Mouse (Mus musculus): ENCODE results near the gene Diablo. TPM values are rescaled to one million over a fixed set of nuclear protein-coding genes. Genes with fewer than 3 reads are reported as not detected.

Diablo gene
- total RNA-seq, 4 experiments from 2014 or later: 29.8 to 34.4 (median 31.1) TPM

DNA sequence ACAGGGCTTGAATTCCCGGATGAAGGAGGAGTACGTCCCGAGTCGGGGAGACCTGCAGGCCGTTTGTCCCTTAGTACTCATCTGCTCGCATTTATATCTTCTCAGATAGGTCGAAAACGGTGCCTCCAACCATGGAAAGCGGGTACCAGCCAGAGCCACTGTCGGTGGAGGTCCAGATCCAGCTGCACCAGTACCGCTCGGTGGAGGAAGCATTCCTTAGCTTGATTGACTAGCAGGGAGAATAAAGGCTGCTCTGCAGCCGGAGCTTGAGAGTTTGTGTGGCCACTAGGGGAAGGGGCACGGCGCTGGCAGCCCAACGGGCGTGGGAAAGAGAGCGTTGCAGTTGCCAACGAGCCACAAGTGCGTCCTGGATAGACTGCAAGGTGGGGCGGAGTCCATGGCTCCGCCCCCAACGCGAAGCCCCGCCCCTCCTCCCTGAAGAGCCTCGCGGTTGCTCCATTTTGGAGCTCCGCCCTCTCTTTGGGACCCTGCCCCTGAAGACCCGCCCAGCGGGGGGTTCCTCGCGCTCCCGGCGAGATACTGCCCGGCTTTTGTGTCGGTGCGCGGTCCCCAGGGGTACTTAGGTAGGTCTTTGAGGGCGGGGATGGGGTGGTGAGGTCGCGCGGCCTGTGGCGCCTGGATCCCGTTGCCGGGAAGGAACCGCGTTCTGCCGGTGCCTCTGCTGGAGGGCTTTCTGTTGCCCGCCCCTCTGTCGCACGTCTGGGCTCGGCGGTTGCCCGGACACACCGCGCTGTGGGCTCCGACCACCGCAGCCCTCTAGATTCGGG is 15.8 kb downstream of the Diablo start:
- peak; percentile 62 to 68 for DNase-seq (ENCODE audit: low spot score in 2 of 2)

DNA sequence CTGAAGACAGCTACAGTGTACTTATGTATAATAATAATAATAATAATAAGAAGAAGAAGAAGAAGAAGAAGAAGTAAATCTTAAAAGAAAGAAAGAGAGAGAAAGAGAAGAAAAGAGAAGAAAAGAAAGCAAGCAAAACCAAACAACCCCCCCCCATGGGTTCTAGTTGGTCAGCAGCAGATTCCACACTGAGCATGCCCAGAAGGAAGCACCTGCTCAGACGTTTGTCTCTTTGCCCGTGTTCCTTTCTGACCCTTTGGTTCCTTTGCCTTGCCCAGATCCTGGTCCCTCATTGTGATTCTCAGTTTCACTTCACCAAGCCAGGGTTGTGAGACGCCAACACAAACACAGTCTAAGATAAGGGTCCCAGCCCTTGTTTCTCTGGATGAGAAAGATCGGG is 22.0 kb downstream of the Diablo start:
- DNase-seq (ENCODE audit: low spot score in 2 of 2): no peak

DNA sequence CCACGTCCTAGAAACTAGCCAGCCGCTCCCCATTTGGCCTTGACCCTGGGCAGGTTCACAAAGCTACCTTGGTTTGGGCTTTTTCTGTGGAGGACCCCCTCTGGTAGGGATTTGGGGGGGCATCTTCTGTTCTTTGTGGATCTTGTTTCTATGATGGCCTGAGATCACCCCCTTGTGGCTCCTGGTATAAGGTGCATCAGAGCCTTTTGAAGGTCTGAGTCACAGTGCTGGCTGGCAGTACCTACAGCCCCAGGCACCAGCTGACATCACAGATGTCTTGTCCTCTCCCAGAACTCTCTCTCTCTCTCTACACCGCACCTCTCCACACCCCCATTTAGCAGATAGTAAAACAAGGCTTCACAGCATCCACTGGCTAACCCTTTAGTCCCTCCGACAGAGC is 24.3 kb downstream of the Diablo start:
- peak; percentile 48 to 63 for DNase-seq (ENCODE audit: low spot score in 2 of 2)

DNA sequence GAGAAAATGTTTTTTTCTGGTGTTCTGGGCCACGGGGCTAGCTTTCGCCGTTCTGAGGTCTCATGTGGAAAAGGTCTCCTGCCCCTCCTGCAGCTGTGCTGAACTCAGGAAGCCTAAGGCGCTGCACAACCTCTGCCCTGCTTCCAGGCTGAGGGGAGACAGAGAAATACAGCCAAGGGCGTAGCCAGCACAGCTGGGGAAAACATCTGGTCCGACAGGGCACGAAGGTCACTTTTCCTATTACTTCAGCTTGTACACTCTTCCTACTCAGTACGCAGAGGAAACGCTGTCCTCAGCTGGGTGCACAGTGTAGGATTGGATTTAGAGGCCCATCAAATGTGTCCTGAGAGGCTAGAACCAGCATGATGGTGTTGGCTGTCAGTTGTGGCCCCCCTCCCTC is 34.0 kb downstream of the Diablo start:
- no peak for DNase-seq (ENCODE audit: low spot score in 2 of 2)

DNA sequence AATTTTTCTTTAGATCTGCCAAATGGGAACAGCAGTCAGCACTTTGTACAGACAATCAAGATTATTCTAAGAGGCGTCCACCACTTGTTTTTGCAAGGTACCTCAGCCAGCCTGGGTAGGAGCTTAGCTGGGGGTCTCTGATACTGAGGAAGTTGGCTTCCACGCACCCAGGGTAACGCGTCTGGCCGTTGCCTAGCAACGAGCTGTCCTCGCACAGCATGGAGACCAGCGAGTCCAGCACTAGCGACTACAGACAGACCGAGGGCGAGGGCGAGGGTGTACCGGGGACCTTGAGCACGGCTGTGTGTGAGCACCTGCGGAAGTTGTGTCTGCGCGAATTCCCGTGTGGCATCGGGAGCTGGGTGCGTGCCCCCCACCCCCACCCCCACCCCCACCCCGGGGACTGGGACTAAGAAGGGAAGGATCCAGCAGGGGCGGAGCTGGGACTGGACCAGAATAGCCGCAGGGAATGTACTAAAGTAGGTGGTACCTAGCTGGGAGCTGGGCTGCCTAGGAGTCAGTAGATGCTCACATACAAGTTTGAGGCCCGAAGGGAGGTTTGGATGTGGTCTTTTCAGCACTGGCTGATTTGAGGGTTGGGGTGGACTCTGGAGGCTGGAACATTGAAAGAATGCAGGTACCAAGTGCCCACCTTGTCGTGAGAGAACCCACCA is 34.7 kb downstream of the Diablo start, which contains the start of the genes Lrrc43 and Il31:
Gene Lrrc43 (plus strand): TSS at position 194 of the 674 bp plus-strand sequence.
Gene Il31 (minus strand): TSS at position 378 of the 674 bp plus-strand sequence.
- no peak for DNase-seq (ENCODE audit: low spot score in 2 of 2)

DNA sequence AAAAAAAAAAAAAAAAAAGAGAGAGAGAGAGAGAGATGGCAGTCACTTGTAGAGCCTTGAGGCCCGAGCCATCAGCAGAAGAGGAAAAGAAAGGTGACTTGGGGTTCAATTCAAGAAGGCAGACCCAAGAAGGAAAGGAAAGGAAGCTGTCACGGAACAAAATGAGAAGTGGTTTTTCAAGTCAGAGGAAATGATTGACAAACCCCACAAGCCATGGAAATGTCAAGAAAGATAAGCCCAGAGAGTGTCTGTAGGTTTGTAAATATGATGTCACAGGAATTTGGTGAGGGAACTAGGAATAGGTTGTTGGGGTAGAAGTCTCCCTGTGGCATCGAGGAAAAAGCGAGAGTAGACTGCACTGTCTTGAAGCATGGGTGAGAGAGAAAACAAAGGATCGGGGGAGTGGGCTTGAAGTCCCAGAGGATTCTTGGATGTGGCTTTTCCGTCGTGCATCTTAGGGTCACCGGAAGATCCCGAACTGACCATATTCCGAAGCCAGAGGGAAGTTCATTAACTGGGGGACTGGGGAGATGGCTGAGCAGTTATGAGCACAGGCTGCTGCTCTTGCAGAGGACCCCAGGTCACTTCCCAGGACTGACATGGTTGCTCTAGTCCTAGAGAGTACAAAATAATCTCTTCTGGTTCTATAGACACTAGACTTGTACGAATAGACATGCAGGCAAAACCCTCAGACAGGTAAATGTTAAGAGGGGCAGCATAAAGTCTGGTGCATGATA is 36.1 kb downstream of the Diablo start:
- no peak for DNase-seq (ENCODE audit: low spot score in 2 of 2)

DNA sequence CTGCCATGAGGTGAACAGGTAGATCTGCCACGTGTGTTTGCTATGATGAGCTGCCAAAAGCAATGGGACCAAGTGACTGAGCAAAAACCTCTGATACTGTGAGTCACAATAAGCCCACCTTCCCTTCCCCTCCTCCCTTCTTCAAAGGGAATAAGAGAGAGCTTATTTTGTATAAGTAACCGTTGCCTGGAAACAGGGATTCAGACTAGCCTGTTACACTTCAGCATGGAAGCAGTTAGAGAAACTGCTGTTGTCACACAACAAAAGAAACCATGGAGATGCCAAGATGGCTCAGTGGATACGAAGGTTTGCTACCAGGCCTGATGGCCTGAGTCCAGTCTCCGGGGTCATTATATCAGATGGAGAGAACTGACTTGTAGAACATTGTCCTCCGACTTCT is 50.2 kb downstream of the Diablo start:
- no peak for DNase-seq (ENCODE audit: low spot score in 2 of 2)

DNA sequence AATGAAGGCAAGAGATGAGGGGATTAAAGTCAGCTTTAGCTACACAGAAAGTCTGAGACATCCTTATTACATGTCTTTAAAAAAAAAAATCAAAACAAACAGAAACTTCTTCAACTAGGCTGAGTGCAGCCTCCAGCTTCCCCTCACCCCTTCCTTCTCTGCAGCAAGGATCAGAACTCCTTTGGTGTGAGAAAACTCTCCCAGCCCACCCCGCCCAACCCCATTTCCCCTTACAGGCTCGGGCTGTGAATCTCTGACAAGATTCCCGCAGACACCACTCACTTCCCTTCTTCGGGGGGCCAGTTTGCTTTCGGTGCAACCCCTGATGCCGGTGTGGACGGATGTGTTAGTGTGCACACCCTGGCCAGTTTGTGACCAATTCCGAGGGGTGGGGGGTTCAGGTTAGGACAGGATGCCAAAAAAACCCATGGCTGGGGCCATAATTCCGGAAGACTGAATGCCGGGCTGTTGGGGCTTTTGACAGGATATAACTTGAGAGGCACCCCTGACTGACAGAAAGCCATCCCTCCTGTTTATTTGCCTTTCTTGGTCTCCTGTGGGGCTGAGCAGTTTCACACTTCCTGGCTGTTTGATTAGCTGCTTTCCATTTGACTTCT is 53.1 kb downstream of the Diablo start:
- no peak for DNase-seq (ENCODE audit: low spot score in 2 of 2)

DNA sequence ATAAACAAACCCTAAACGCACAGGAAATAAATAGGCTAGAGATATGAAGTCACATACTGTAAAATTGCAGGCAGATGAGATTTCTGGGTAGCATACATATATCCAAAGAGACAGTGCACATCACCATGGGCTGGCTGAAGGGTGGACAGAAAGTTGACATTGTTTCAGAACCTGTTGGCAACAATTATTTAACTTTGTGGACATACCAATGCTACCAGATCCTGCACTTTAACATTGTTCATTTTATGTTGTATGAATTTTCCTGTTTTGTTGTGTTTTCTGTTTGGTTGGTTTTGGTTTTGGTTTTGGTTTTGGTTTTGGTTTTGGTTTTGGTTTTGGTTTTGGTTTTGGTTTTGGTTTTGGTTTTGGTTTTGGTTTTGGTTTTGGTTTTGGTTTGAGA is 59.3 kb downstream of the Diablo start:
- DNase-seq (ENCODE audit: low spot score in 2 of 2): no peak

DNA sequence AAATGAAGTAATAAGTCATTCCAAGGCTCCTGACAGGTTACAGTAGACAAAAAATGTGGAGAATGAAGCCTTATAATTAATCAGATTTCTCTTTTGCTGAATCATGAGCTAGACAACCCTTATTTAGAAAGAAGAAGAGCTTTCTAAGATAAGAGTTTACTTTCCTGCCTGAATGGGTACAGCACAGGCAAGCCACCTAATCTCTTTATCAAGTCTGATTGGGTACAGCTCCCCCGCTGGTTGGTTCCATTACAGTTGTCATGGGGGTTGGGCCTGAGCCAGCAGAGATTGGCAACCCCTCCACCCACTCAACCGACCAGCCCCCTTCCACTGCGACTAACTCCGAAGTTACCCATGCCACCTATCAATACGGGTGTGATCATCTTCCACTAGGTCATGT is 62.6 kb downstream of the Diablo start:
- DNase-seq (ENCODE audit: low spot score in 2 of 2): no peak

Small RNAs within 50 kb of the gene (microRNA-seq; reads per million reads assigned to microRNA genes)
- 1.3 to 1.8 reads per million in 2 experiments for gene Mir7647

Other genes with a start within 250 kb of the Diablo start
- gene Bcl7a, start 180.3 kb downstream of the Diablo start, total RNA-seq (2022): 10 to 100 TPM; 58.5 to 66.1 (median 62.9) TPM
- 10 to 100 TPM; 17.7 to 23.0 (median 21.0) TPM for gene Mlxip, start 129.4 kb downstream of the Diablo start, total RNA-seq (2022)
- gene Lrrc43, start 34.9 kb downstream of the Diablo start, total RNA-seq (2022): under 1 TPM; 0.72 to 0.93 (median 0.85) TPM
- gene Il31, start 34.7 kb downstream of the Diablo start, total RNA-seq (2022): not detected
- gene B3gnt4, start 13.7 kb downstream of the Diablo start, total RNA-seq (2022): 1 to 10 TPM in 3 of 4 experiments, under 1 TPM in 1; 0.55 to 1.9 (median 1.3) TPM
- 1 to 10 TPM; 4.2 to 7.8 (median 5.3) TPM for gene Gm49027, start 1.3 kb upstream of the Diablo start, total RNA-seq (2022)
- 10 to 100 TPM; 78.7 to 91.2 (median 87.3) TPM for gene Vps33a, start 48.9 kb upstream of the Diablo start, total RNA-seq (2022)
- gene Clip1, start 160.4 kb upstream of the Diablo start, total RNA-seq (2022): 100 to 1,000 TPM; 125 to 142 (median 126) TPM
- gene Zcchc8, start 196.9 kb upstream of the Diablo start, total RNA-seq (2022): 10 to 100 TPM; 41.5 to 54.4 (median 50.4) TPM
- 100 to 1,000 TPM in 3 of 4 experiments, 10 to 100 TPM in 1; 90.7 to 107 (median 103) TPM for gene Rsrc2, start 225.2 kb upstream of the Diablo start, total RNA-seq (2022)
- 1 to 10 TPM in 3 of 4 experiments, under 1 TPM in 1; 0.99 to 2.9 (median 2.0) TPM for gene Kntc1, start 225.5 kb upstream of the Diablo start, total RNA-seq (2022)

Measured in layer of hippocampus, adult 8-10 months (tissue).